Mouse (Mus musculus) cerebellum, postnatal 10 days (tissue): ENCODE results near the gene Gm49776.
A peak's percentile ranks its signal among the peaks of the same experiment; 100 is the strongest.

Experiments used
- DNase-seq, 2 experiments: peaks; one replicate each; pipeline ENCODE4 v3.0.0; 2021; ENCODE audit warnings: mixed read lengths in 2 of 2

Gene Gm49776

DNA sequence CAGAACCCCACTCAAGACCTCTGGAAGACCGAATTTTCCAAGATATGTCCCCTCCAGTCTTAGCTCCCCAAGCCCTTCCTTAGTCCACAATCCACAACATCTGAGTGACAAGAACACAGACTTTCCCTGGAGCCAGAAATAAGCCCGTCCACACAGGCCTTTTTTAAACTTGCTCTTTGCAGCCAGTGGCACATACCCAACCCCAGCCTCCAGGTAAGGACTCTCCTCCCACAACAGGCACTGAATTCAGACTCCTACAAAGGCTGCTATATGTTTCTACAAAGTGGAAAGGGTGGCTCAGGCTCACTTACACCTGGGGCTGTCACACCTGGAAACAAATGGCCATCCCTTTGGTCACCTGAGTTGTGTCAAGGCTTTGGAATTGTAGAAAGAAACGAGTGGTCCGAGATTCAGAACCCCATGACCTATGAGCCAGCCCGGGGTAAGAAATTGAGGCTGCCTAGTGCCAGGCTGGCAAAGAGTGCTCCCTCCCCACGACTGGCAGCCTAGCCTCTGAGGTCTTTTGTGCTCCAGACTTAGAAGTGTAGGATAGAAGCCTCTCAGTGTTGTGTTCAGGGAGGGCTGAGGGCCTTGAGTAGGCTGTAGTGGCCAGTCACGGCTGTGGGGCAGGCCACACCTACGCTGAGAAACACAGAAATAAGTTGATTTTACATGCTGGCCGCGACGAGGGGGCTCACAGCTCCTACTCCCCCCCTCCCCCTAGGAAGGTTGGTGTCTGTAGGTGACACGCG is 24.0 kb downstream of the Gm49776 start:
- no peak for DNase-seq

DNA sequence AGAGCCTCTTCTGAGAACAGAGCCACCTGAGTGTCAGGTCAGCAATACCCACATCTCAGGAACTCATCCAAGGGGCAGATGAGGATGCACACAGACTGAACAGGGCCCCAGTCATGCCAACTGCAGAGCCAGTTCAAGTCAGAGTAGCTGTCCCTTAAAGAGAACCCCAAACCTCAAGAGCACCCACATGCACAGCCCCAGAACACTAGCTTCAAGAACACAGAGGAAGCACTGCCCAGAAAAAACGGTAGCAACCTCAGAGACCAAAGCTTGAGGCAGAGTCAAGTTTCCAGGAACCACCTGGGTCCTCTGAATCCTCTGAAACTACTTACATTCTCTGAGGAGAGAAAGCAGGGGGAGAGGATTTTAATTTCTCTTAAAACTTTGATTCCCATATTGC is 24.7 kb downstream of the Gm49776 start:
- no peak for DNase-seq

DNA sequence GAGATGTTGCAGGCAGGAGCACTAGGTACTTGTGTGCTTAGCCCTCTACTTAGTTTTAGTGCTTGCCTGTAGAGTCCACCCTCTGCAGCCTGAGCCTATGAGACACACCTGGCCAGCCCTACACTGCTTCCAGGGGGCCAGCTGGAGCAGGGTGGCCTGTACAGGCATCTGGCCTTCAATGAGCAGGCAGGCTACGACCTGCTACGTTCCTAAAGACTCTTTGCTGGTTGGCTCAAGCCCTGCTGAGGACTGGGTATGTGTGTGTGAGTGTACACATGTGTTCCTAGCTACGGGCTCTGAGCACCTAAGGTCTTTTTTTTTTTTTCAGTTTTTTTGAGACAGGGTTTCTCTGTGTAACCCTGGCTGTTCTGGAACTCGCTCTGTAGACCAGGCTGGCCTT is 26.7 kb downstream of the Gm49776 start:
- DNase-seq: no peak

DNA sequence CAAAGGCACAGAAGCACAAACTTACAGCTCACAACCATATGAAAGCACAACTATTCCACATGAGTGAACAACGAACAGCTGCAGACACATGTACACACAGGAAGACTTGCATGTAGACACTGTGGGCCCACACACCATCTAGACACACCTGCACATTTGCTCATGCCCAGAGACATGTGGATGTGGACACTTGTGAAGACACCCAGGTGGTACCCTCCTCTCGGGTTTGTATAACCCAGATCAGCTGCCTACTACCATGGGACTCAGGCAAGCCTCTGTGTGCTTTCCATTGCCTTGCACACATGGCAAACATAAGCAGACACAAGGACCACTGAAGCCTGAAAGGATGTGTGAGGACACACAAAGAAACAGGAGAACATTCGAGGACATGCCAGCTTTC is 27.1 kb downstream of the Gm49776 start:
- no peak for DNase-seq

DNA sequence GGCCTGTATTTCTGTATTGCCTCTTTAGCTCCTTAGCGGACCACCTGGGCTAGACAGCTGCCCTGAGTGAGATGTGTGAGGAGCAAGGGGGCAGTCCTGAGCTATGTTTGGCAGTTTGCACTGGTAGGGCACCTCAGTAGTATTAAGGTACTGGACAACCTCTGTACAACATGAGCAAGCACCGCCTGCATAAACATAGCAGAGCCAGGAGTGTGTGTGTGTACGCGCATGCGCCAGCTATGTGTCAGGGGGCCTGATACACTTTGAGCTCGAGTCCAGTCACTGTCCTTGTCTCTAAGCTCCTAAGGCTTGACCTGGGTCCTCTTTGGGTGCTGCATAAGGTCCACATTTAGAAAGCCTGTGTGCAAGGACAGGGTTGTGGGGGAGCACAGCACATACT is 27.5 kb downstream of the Gm49776 start:
- DNase-seq: no peak

DNA sequence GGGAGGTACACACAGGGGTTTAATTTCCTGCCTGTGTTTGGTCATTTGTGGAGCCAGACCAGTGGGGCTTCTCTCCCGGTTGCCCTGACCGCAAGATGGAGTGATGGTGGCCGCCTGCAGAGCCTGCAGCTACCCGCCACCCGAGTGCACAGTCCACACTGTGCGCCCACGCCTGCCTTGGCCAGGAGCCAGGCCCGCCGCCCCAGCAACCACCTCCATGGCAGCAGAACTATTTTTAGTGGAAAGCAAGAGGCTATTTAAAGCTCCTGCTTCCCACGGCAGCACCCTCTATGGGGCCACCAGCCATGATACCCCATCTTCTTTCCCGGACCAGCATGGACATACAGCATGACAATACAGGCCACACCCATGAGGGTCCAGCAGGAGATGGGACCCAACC is 28.5 kb downstream of the Gm49776 start:
- peak; percentile 58 to 69 for DNase-seq

DNA sequence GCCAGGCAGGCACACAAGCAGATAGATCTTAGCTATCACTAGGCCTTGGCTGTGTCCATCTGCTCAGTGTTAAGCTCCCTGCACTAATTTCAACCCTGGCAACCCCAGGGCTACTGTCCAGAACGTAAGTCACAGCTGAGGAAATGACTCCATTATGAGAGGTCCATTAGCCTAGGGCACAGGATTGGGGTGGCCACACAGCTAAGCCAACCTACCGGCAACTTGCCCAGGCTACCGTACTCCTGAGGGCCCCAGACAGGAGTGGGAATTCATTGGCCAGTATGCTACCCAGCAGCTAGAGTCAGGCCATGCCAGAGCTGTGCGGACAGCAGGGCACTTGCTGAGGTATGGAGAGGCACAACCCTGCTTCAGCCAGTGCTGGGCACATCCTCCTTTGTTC is 29.3 kb downstream of the Gm49776 start:
- peak; percentile 85 to 87 for DNase-seq

DNA sequence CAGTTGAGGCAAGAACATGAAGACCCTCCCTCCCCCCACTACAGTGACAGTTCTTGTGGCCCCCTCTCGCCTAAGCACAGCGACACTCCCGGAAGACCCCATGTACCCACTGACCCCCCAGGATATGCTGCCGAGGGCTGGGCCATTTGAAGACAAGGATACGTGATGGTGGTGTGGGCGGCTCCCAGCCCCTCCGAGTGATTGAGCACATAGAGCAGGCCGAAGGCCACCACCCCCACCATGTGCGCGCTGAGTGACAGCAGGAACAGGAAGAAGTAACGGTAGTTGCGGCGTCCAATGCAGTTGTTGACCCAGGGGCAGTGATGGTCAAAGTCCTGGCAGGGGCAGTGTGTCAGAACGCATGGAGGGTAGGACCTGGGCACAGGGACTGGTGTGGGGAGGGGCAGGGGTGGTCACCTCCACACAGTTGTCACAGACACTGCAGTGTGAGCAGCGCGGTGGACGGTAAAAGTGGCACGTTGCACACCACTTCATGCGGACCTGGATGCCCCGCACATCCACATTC is 30.2 kb downstream of the Gm49776 start:
- no peak for DNase-seq

DNA sequence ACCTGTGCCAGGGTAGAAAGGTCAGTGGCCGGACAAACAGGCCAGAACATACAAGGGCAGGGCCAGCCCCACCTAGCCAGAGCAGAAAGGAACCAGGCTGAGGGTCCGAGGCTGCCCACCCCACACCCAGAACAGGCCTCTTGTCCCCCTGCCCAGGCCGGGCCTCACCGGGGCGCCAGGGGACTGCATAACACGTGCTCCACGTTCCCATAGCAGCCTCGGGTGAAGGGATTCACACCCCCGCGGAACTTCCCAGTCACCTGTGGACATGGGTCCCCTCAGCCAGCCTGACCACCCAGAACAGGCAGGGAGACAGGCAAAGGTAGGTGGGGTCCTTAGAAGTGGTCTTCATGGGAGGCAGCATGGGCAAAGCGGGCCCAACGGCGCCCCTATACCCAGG is 30.9 kb downstream of the Gm49776 start:
- DNase-seq: no peak

DNA sequence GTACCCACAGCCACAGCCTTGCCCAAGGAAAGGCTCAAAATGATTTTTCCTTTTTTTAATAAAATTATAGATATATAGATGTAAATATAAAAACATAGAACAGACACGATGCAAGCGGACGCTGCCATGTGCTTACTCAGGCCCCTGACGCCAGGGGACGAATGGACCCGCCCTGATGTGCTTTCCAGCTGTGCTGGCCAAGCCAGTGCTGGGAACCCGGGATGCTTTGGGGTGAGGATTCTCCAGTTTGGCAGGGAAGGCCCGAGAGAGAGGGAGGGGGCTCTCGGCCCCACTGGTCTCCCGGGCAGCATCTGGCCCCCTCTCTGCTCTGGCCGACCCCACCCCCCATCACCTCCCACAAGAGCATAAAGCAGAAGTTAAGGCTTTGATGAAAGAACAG is 35.9 kb downstream of the Gm49776 start:
- no peak for DNase-seq

DNA sequence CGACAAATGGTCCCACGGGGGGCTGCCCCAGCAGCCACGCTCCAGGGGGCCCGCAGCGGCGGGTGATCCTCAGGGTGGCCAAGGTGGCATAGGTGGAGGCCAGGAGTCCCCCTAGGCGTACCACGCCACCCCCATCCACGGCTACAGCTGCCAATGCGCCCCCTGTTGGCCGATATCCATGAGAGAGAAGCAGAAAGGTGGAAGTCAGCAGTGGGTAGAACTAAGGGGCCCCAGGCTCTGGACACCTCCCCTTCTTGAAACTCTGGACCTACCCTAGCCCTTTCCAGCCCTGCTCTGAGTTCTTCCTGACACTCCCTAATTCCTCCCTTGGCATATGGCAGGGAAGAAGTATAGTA is 36.6 kb downstream of the Gm49776 start:
- no peak for DNase-seq

DNA sequence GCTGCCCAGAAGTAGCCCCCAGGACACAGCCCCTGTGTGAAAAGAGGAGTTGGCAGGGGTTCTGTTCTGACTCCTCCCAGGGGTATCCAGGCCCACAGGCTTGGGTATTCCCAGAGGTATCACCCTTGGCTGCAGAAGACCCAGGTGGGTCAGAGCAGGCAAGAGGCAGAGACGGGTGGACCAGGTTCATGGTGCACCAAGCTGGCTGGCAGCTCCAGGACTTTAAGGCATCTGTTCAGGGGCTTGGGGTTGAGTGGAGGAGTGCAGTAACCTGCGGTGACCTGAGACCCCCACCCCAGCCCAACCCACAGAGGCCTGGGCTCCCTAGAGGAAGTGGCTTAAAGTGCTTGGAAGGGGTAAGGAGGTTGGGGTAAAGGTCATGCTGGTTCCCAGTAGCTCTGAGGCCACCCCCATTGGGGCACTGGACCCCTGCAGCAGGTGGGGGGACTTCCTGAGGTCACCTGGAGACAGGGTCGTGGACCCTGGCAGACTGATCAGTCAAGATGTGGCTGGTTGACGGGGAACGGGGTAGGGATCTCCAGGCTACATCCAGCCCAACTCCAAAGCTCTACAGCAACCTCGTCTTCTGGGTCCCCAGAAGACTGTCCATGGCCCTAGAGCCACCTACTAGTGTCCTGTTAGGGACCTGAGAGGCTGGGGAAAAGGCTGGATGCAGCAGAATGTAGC is 37.1 kb downstream of the Gm49776 start:
- no peak for DNase-seq

DNA sequence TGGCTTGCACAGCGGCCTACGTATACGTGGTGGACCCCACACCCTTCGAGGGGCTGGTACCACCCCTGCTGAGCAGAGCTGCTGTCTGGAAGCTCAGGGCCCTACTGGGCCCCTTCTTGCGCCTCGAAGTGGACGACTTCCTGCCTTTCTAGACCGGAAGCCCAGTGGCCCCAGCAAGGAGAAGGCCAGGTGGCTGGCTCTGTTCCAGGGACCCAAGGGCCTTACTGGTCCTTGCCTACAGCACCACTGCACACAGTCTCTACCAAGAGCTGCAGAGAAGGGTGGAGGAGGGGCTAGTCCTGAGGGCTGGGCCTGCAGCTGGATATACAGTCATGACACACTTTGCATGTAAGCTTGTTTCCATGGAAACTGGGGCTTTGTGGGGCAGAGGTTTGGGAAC is 38.1 kb downstream of the Gm49776 start:
- peak in 1 of 2 experiments; percentile 50 for DNase-seq

DNA sequence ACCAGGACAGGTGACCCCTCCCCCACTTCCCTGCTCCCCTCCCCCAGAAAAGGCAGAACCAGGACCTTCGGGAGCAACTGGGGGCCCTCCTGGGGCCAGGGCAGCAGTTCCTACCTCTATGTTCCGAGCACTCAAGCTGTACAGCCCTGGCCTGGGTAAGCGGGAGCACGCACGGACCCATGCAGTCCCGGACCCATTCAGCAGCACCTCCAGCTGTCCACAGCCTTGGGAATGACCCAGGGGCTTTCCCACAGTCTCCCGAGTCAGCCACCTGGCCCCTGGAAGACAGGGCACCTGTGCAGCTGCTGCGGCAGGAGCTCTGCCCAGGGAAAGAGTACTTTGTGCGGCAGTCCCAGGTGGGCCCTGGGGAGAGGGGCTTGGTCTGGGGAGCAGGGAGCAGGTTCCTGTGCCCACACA is 39.5 kb downstream of the Gm49776 start:
- no peak for DNase-seq

DNA sequence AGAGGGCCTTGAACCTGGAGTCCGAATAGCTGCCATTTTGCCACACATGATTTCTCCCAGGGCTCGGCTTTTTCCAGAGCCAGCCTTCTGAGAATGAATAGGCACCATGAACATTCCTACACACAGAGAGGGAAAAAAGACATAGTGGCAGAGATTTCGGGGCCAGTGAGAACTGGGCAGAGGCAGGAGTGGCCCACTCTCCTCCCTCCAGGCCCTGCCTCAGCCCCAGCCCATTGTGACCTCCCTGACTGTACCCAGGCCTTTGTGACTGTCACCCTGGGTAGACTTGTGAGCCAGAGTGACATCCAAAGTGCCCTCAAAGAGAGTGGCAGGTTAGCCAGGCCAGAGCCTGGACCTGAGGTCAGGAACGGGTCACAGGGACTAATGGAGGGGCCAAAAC is 40.5 kb downstream of the Gm49776 start, which contains the start of gene Ccdc188:
TSS of gene Ccdc188 (plus strand) at position 301 of the 400 bp plus-strand sequence.
- no peak for DNase-seq

DNA sequence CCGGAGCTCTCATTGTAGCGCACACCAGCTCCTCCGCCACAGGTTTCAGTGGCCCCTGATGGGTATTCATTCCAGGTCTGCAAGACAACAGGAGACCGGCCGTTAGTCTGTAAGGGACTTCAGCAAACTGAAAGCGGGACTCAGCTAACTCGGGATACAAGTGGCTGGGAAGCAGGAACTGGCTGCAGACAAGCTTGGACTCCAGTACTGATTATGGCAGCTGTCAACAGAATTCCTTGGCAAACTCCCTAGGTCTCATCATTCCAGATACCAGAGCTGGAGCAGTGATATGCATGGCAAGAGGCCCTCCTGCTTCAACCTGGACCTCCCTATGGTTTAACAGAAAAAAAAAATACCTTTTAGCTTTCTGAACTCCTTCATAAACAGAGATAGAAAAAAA is 43.3 kb downstream of the Gm49776 start:
- DNase-seq: peak; percentile 52 to 64

DNA sequence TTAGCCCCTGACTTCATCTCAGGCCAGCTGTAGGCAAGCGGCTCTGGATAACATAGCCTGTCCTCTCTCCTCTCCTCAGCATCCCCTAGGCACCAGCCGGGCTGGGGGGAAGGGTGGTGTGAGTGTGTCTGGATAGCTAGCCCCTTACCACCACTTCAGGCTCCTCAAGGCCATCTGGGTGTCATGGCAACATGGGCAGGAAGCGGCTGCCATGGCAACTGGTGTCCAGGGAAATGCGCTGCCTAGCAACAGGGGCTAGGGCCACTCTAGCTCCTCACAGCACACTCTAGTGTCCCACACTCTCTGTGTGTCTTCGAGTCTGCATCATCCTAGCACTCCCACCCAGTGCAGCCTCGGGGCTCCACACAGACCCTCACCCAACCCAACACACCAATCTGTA is 44.4 kb downstream of the Gm49776 start:
- DNase-seq: peak; percentile 86 to 90

DNA sequence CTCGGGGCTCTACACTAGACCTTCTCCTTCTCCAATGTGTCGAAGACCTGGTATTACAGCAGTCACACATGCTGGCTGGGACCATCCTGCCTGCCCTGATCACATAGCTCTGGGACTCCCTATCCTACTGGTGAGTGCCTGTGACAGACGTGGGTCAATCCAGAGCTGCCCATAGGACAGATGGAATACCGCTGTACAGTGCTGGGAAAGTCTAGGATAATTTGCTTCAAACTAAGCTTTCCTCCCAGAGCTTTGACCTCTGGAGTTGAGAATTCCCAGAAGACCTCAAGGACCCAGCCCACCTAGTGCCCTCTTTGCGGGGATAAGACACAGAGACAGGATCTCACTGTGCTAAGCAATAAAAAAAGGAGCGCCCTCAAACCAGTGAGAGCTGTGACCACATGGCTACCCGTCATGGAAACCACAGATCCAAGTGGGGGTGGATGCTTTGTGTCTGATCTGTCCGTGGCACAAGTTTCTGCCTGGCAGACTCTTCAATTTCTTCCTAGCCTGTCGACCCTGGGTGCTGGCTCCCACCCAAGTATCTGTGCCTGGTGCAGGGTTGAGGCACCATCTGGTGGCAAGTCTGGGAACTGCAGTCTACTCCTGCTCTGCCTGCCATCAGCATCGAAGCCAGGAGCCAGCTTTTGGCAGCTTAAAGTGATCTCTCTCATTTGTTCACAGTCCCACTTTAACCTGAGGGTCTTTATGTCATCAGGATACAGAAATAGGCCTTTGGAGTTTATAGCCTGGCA is 46.5 kb downstream of the Gm49776 start:
- peak; percentile 99 to 100 for DNase-seq

DNA sequence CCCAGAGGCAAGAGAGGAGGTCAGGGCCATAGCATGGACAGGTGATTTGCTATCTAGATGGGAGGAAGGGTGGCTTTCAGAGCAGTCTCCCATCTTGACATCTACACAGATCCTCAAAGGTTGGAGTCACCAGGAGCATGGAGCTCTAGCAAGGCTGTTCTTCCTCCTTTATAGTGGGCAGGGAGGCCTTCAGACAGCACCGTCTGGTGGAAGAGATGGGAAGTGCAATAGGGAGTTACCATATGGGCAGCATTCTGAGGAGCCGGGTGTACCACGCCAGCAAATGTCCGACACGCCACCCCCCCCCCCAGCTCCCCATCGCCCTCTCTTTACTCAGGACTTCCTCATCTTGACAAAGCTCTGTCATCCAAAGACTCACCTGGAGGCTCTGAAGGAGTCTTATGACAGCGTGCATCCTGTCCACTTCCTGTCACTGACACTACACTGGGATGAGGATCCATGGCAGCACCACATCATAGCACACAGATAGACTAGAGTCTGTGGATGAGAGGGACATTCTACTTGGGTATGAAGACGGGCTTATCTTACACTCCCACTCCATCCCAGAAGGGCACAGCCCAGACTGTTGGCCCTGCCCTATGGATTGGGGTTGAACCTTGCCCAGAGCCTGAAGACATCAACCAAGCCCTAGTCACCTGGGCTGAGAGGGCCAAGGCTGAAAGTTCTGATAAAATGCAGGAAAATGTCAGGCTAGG is 47.3 kb downstream of the Gm49776 start:
- peak; percentile 93 to 95 for DNase-seq

DNA sequence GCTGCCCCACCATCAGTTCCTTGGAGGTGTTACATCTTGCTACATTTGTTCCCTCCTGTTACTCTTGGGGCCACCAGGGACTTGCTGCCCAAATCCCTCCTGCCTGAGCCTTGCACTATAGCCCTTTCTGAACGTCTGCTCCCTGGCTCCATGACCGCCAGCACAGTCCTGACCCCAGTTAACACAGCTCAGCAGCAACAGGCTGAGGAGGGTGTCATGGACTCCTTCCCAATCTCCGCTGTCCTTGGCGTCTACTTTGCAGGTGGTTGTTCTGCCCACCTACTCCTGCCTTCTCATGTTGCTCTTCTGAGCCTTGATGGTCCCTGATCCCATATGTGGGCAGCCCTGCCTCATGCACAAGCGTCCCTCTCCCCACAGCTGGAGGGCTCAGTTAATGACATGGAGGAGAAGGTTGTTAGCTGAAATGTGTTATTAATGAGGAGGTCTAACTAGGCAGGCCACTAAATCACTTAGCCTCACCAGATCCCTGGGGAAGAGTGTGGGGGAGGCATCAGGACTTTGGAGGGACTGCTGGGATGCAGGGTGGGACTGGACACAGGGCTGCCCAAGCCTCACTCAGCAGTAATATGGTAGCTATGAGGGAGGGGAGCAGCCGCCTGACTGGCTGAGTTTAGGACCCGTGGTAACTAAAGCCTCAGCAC is 54.6 kb downstream of the Gm49776 start:
- DNase-seq: no peak

DNA sequence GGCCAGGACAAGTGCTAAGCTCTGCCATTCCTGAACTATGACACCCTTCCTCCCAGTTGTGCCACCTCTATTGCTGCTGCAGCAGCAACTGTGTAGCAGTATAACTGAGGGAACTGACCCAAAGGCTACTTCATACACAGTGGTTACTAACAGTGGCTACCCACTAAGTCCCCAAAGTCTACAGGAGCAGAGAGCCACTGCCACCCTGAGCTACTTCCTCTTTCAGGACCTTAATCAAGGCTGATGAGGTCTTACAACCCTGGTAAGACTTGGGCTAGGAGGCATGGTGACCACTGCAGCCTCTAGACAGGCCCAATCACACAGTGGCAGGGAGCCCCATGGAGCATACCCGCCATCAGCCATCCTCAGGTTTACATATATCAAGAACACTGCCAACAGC is 56.1 kb downstream of the Gm49776 start:
- no peak for DNase-seq

DNA sequence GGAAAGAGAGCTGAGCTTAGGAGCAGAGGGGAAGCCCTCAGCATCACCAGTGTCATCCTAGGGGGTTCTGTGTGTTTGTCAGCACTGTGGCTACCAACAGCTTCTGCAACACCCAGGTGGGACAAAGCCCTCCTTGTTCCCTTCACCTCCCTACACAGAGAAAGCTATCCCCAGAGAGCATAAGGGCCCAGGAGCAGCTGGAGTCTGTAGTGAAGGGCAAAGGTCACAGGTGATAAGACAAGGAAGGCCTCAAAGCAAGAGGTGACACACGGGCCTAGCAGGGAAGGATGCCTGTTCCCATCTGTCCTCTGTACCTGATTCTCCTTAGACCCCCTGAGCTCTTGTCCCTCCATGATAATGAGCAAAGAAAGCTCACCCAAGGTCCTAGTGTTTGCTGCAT is 56.5 kb downstream of the Gm49776 start:
- no peak for DNase-seq
